Mouse (Mus musculus) G1E (cell line): Measurements from ENCODE around the gene Gm20532. TPM values are rescaled to one million over a fixed set of nuclear protein-coding genes. Genes with fewer than 3 reads are reported as not detected.

ENCODE experiments used
- ATAC-seq: 2 replicates; pipeline ENCODE4 v1.8.0; 2016; ENCODE audit warnings: mild to moderate bottlenecking; ENCODE audit not compliant: insufficient number of reproducible peaks, poor library complexity, low FRiP score, severe bottlenecking; ENCODE audit errors: extremely low read depth
- DNase-seq: peaks from one replicate; pipeline ENCODE4 v3.0.0; 2012; ENCODE audit warnings: low spot score
- H3K27me3 ChIP-seq: 2 replicates; pipeline ENCODE4 v1.6.1; 2012; ENCODE audit warnings: mild to moderate bottlenecking, low read length, inconsistent platforms; ENCODE audit not compliant: insufficient read depth
- H3K36me3 ChIP-seq: replicated peaks from 2 replicates; pipeline ENCODE3; 2012; ENCODE audit warnings: mild to moderate bottlenecking, inconsistent platforms
- H3K4me1 ChIP-seq: 2 replicates; pipeline ENCODE4 v1.6.1; 2012; ENCODE audit warnings: low read depth, low read length, inconsistent platforms, mixed read lengths; ENCODE audit not compliant: insufficient read depth
- H3K4me3 ChIP-seq: 2 replicates; pipeline ENCODE4 v1.5.1; 2012; ENCODE audit warnings: low read depth, mild to moderate bottlenecking, inconsistent platforms, low read length, moderate library complexity, mixed read lengths
- H3K9me3 ChIP-seq: replicated peaks from 2 replicates; pipeline ENCODE4 v1.6.1; 2012; ENCODE audit warnings: inconsistent platforms
- CTCF ChIP-seq: IDR thresholded peaks from 2 replicates; pipeline ENCODE4 v1.5.1; 2012; ENCODE audit warnings: low read depth, low read length, inconsistent platforms, mixed read lengths
- GATA1 ChIP-seq: IDR thresholded peaks from 2 replicates; pipeline ENCODE4 v1.6.1; 2012; ENCODE audit warnings: borderline replicate concordance, low read length, inconsistent platforms, mixed read lengths
- GATA2 ChIP-seq: IDR thresholded peaks from 2 replicates; pipeline ENCODE4 v1.6.1; 2012; ENCODE audit warnings: low read depth, low read length, inconsistent platforms, borderline replicate concordance
- POLR2AphosphoS5 ChIP-seq: IDR thresholded peaks from 2 replicates; pipeline ENCODE4 v1.6.1; 2012; ENCODE audit warnings: low read depth, low read length, inconsistent platforms; ENCODE audit not compliant: insufficient replicate concordance
- TAL1 ChIP-seq: conservative IDR thresholded peaks from 2 replicates; pipeline ENCODE4 v1.6.1; 2012; ENCODE audit warnings: low read depth, low read length, inconsistent platforms, mixed read lengths
- polyA plus RNA-seq: library from polyadenylated mRNA; stranded (reverse); fragments of >175 nt; gene quantifications from 2 replicates; pipeline ENCODE4 v1.2.3, GENCODE M21; 2012
- total RNA-seq, 2 experiments: library from RNA; stranded (forward) in 1 of 2; stranded (reverse) in 1 of 2; fragments of 200-1000 nt in 1 of 2; fragments of >200 nt in 1 of 2; fragmentation: Nextera tagmentation in 1 of 2; gene quantifications; 2 replicates each; pipeline ENCODE4 v1.2.3; 2014 to 2017

The Gm20532 gene
- not detected in 2 replicates for total RNA-seq (2014; fragmentation: Nextera tagmentation)
- not detected in 2 replicates for total RNA-seq (2017)
- not detected in 2 replicates for polyA plus RNA-seq

- Histone ChIP-seq H3K4me1 (peaks cover 78% of the 10 kb centered on the region), H3K27me3 (peaks cover 11% of the 10 kb centered on the region; the same call in 1 of the 2 replicates)
Observed at GRCm38 (mm10) chr2:26586294-26587043, at the start of gene Gm20532. Gene Gm20532 (plus strand): TSS chr2:26586639.

GRCm38 (mm10) chr2:26539516-26539915 lies 46.9 kb upstream of the Gm20532 start:
- H3K4me1 ChIP-seq: no peaks in the 10 kb centered on the region
- no peaks in the 10 kb centered on the region for H3K9me3 ChIP-seq
- no peak overlapping the region for H3K4me3 ChIP-seq
- ATAC-seq (no peak), DNase-seq (no peak)
- TF ChIP-seq CTCF (no peak), TAL1 (no peak), POLR2AphosphoS5 (no peak), GATA2 (no peak), GATA1 (no peak)
- peaks cover 45% of the 10 kb centered on the region for H3K27me3 ChIP-seq
- H3K36me3 ChIP-seq: no peaks in the 10 kb centered on the region

More at GRCm38 (mm10) chr2:26586294-26587043, at the start of gene Gm20532:
- ATAC-seq (no peak), DNase-seq (peak; percentile 75)
- Histone ChIP-seq H3K4me3 (peak within 1 kb of the TSS; percentile 76), H3K9me3 (no peaks in the 10 kb centered on the region), H3K36me3 (peaks cover 59% of the 10 kb centered on the region)
- TF ChIP-seq POLR2AphosphoS5 (no peak), TAL1 (no peak), GATA2 (no peak), CTCF (no peak), GATA1 (no peak)

DNA sequence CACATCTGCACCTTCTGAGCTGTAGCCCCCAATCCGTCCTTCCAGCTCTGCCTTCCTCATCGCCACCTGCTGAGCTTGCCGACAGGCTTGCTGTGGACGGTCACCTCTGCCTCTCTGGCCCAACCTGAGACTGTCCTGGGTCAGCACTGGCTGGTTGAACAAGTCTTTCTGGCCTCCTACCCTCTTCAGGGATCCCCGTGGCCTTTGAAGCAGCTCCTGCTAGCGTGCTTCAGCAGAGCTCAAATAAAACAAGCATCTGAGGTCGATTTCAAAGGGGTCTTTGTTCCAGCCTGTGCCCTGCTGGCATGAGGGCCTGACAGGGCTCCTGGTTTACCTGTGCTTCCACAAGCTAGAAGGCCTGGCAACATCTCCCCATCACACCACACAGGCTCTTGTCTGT lies 45.7 kb upstream of the Gm20532 start:
- H3K36me3 ChIP-seq: no peaks in the 10 kb centered on the region
- no peaks in the 10 kb centered on the region for H3K4me1 ChIP-seq
- ATAC-seq (no peak), DNase-seq (no peak)
- H3K4me3 ChIP-seq: no peak overlapping the region
- H3K27me3 ChIP-seq: peaks cover 37% of the 10 kb centered on the region
- no peaks in the 10 kb centered on the region for H3K9me3 ChIP-seq
- TF ChIP-seq POLR2AphosphoS5 (no peak), CTCF (no peak), TAL1 (no peak), GATA1 (no peak), GATA2 (no peak)

GRCm38 (mm10) chr2:26541258-26541910 lies 45.1 kb upstream of the Gm20532 start:
- TF ChIP-seq GATA2: no peak
- TF ChIP-seq POLR2AphosphoS5: no peak
- TF ChIP-seq CTCF: no peak
- no peak for TF ChIP-seq TAL1
- TF ChIP-seq GATA1: no peak

GRCm38 (mm10) chr2:26543155-26543554 lies 43.3 kb upstream of the Gm20532 start:
- H3K4me1 ChIP-seq: no peaks in the 10 kb centered on the region
- H3K9me3 ChIP-seq: no peaks in the 10 kb centered on the region
- H3K36me3 ChIP-seq: no peaks in the 10 kb centered on the region
- H3K27me3 ChIP-seq: peaks cover 47% of the 10 kb centered on the region
- no peak overlapping the region for H3K4me3 ChIP-seq
- TF ChIP-seq GATA2 (no peak), GATA1 (no peak), TAL1 (no peak), POLR2AphosphoS5 (no peak), CTCF (no peak)
- ATAC-seq (no peak), DNase-seq (no peak)

More at GRCm38 (mm10) chr2:26541258-26541910, 45.1 kb upstream of the Gm20532 start:
- H3K9me3 ChIP-seq: no peaks in the 10 kb centered on the region
- H3K4me1 ChIP-seq: no peaks in the 10 kb centered on the region
- DNase-seq: no peak
- ATAC-seq: no peak
- no peaks in the 10 kb centered on the region for H3K36me3 ChIP-seq
- H3K27me3 ChIP-seq: peaks cover 33% of the 10 kb centered on the region
- H3K4me3 ChIP-seq: no peak overlapping the region

DNA sequence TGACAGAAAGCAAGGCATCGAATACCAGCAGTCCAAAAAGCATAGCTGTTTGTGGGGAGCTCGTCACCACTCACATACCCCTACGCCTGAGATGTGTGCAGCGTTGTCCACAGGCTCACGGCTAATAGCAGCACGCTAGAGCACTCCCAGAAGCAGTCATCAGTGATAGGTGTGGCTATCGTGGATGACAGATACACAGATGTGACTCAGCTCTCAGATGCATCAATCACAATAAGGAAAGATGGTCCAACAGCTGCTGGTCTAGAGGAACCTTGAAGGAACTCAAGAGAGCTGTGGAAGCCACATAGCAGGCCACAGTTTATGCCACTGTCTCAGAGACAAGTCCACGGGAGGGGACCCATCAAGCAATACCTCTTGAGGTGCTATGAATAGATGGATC lies 42.7 kb upstream of the Gm20532 start:
- H3K4me1 ChIP-seq: no peaks in the 10 kb centered on the region
- TF ChIP-seq CTCF (no peak), GATA2 (no peak), GATA1 (no peak), POLR2AphosphoS5 (no peak)
- ATAC-seq (no peak), DNase-seq (no peak)
- H3K36me3 ChIP-seq: no peaks in the 10 kb centered on the region
- no peaks in the 10 kb centered on the region for H3K9me3 ChIP-seq
- peaks cover 49% of the 10 kb centered on the region for H3K27me3 ChIP-seq
- no peak overlapping the region for H3K4me3 ChIP-seq
